ENCODE assay signal across 9 mouse cellular contexts in genomic region chr4:142773651-142774151, GRCm38 (mm10).
A peak's percentile ranks its signal among the peaks of the same experiment; 100 is the strongest.
DNase-seq lines count a peak whose midpoint lies in the region; ATAC-seq and TF ChIP-seq lines count a peak whose summit lies in the region.
"Had no signal": no experiment of that assay in that cellular context is flagged by ENCODE, and none has a peak within 500 bp of the region (broad histone marks: within the 10 kb centered on the region; RNA-seq: fewer than 3 reads in every experiment).

No protein-coding gene starts in this region.

- no peaks in the 10 kb centered on the region for H3K9me3 ChIP-seq in limb, embryonic 15.5 days
- H3K9me3 ChIP-seq in limb, embryonic 10.5 days (replicated peaks), result no peaks in the 10 kb centered on the region
- no peaks in the 10 kb centered on the region for H3K9me3 ChIP-seq in forebrain, embryonic 13.5 days (replicated peaks)
- H3K9me3 ChIP-seq in kidney, embryonic 16.5 days (ENCODE audit: low read length), result no peaks in the 10 kb centered on the region

- no peak for ATAC-seq in limb, embryonic 15.5 days (ENCODE audit: insufficient number of reproducible peaks, low FRiP score, low TSS enrichment, low read depth)
- ATAC-seq in forebrain, embryonic 13.5 days, result 0 out of 2 replicates have a peak, but pooled peaks have one; percentile 20
- ATAC-seq in kidney, embryonic 16.5 days (ENCODE audit: low FRiP score, low TSS enrichment), result peak; percentile 44

- H3K4me3 ChIP-seq in limb, embryonic 15.5 days, result no peak overlapping the region
- H3K4me3 ChIP-seq in limb, embryonic 10.5 days, result no peak overlapping the region
- H3K4me3 ChIP-seq in forebrain, embryonic 13.5 days, result no peak overlapping the region
- H3K4me3 ChIP-seq in kidney, embryonic 16.5 days (ENCODE audit: low read length), result no peak overlapping the region
- H3K4me3 ChIP-seq in left cerebral cortex, adult 2 months, result no peak overlapping the region

- peaks cover 8% of the 10 kb centered on the region; the same call in 1 of the 2 replicates for H3K27me3 ChIP-seq in limb, embryonic 15.5 days
- H3K27me3 ChIP-seq in limb, embryonic 10.5 days (ENCODE audit: low read depth, poor library complexity, severe bottlenecking), result peaks cover 14% of the 10 kb centered on the region; the same call in 1 of the 2 replicates
- peaks cover 7% of the 10 kb centered on the region; the same call in 1 of the 2 replicates for H3K27me3 ChIP-seq in forebrain, embryonic 13.5 days
- H3K27me3 ChIP-seq in kidney, embryonic 16.5 days (ENCODE audit: insufficient read depth, low read length), result no peaks in the 10 kb centered on the region
- H3K27me3 ChIP-seq: CH12.LX had no signal

- no peak overlapping the region for H3K27ac ChIP-seq in limb, embryonic 15.5 days
- H3K27ac ChIP-seq in limb, embryonic 10.5 days, result no peak overlapping the region
- peak overlapping the region; percentile 81 for H3K27ac ChIP-seq in forebrain, embryonic 13.5 days
- no peak overlapping the region for H3K27ac ChIP-seq in kidney, embryonic 16.5 days (ENCODE audit: low read length)
- no peak overlapping the region for H3K27ac ChIP-seq in left cerebral cortex, adult 2 months

- intact Hi-C loops in left cerebral cortex, adult 2 months (cut with DNase I), result no loop called here

- no peak for TF ChIP-seq CTCF in left cerebral cortex, adult 2 months (IDR thresholded peaks at IDR 0.05)

- H3K36me3 ChIP-seq in limb, embryonic 15.5 days, result no peaks in the 10 kb centered on the region
- H3K36me3 ChIP-seq in limb, embryonic 10.5 days, result no peaks in the 10 kb centered on the region
- no peaks in the 10 kb centered on the region for H3K36me3 ChIP-seq in forebrain, embryonic 13.5 days (ENCODE audit: poor library complexity, severe bottlenecking)
- H3K36me3 ChIP-seq in kidney, embryonic 16.5 days (ENCODE audit: insufficient read depth, low read length), result no peaks in the 10 kb centered on the region

- WGBS in limb, embryonic 15.5 days, result 43% methylated on average over 10 of the region's 10 CpGs
- whole genome bisulfite sequencing in limb, embryonic 10.5 days, result 64% methylated on average over 10 of the region's 10 CpGs
- WGBS in forebrain, embryonic 13.5 days, result 14% methylated on average over 10 of the region's 10 CpGs
- 23% methylated on average over 10 of the region's 10 CpGs for WGBS in kidney, embryonic 16.5 days

- no peak for DNase-seq in limb, embryonic 10.5 days (ENCODE audit: low spot score)
- peak; percentile 68 for DNase-seq in retina, embryonic 14.5 days (ENCODE audit: low spot score)
- DNase-seq in left cerebral cortex, adult 2 months (ENCODE audit: extremely low spot score in 1 of 2, low spot score in 2 of 2), result no peak
- no peak for DNase-seq in spleen, postnatal 36 days (ENCODE audit: low spot score in 2 of 2)
- no peak for DNase-seq in yolk sac, embryonic 10.5 days (ENCODE audit: low spot score)

- no peak overlapping the region for H3K9ac ChIP-seq in limb, embryonic 15.5 days
- no peak overlapping the region for H3K9ac ChIP-seq in forebrain, embryonic 13.5 days
- H3K9ac ChIP-seq in kidney, embryonic 16.5 days (replicated peaks; ENCODE audit: low read length), result 0 out of 2 replicates have a peak overlapping the region, but pooled peaks have one; percentile 3

- peaks cover 15% of the 10 kb centered on the region for H3K4me1 ChIP-seq in limb, embryonic 15.5 days
- H3K4me1 ChIP-seq in limb, embryonic 10.5 days, result peaks cover 58% of the 10 kb centered on the region
- peaks cover 43% of the 10 kb centered on the region for H3K4me1 ChIP-seq in forebrain, embryonic 13.5 days
- H3K4me1 ChIP-seq in kidney, embryonic 16.5 days (ENCODE audit: insufficient read depth, low read length), result peaks cover 34% of the 10 kb centered on the region

- 0 out of 2 replicates have a peak overlapping the region, but pooled peaks have one; percentile 0 for H3K4me2 ChIP-seq in limb, embryonic 15.5 days
- H3K4me2 ChIP-seq in forebrain, embryonic 13.5 days, result peak overlapping the region; percentile 46
- 0 out of 2 replicates have a peak overlapping the region, but pooled peaks have one; percentile 24 for H3K4me2 ChIP-seq in kidney, embryonic 16.5 days (replicated peaks; ENCODE audit: low read depth, low read length)
